Mouse (Mus musculus) adrenal gland, postnatal 25 days (tissue): ENCODE results near the gene Krt75. TPM values are rescaled to one million over a fixed set of nuclear protein-coding genes. Genes with fewer than 3 reads are reported as not detected.

Experiments used
- microRNA-seq, 2 experiments: library from miRNA; unstranded; fragments of <30 nt; microRNA quantifications; one replicate each; pipeline ENCODE4 v1.2.0; 2021
- total RNA-seq: library from RNA; stranded (reverse); gene quantifications from 2 replicates; pipeline ENCODE4 v1.2.3, GENCODE M21; 2021

Gene Krt75
- total RNA-seq, 1 experiment from 2014 or later, result not detected

Small RNA genes lying within 50 kb of the gene (microRNA-seq; reads per million reads assigned to microRNA genes)
- gene Gm44393, result 0 reads per million in 2 experiments
- 0 reads per million in 2 experiments for gene Gm44460

Other genes with a start within 250 kb of the Krt75 start
- gene Krt80, start 203.7 kb downstream of the Krt75 start, total RNA-seq, result 1.0 and 1.3 TPM in 2 replicates
- 0.67 and 0.76 TPM in 2 replicates for gene Krt7, start 162.9 kb downstream of the Krt75 start, total RNA-seq
- gene Krt87, start 135.1 kb downstream of the Krt75 start, total RNA-seq, result not detected in 2 replicates
- gene Krt88, start 126.2 kb downstream of the Krt75 start, total RNA-seq, result not detected in 2 replicates
- gene Krt81, start 110.2 kb downstream of the Krt75 start, total RNA-seq, result not detected in 2 replicates
- gene Krt86, start 100.4 kb downstream of the Krt75 start, total RNA-seq, result not detected in 2 replicates
- not detected in 2 replicates for gene Krt83, start 82.4 kb downstream of the Krt75 start, total RNA-seq
- not detected in 2 replicates for gene Gm49425, start 56.6 kb downstream of the Krt75 start, total RNA-seq
- not detected in 2 replicates for gene Krt84, start 41.1 kb downstream of the Krt75 start, total RNA-seq
- not detected in 2 replicates for gene Krt82, start 23.2 kb downstream of the Krt75 start, total RNA-seq
- gene Krt90, start 11.0 kb downstream of the Krt75 start, total RNA-seq, result not detected in 2 replicates
- not detected in 2 replicates for gene Gm5414, start 54.3 kb upstream of the Krt75 start, total RNA-seq
- not detected in 2 replicates for gene Gm5478, start 73.5 kb upstream of the Krt75 start, total RNA-seq
- not detected in 2 replicates for gene Krt6b, start 106.4 kb upstream of the Krt75 start, total RNA-seq
- not detected in 2 replicates for gene Krt6a, start 120.4 kb upstream of the Krt75 start, total RNA-seq
- not detected in 2 replicates for gene Krt5, start 139.0 kb upstream of the Krt75 start, total RNA-seq
- gene Krt71, start 169.2 kb upstream of the Krt75 start, total RNA-seq, result not detected in 2 replicates
- gene Krt72, start 212.6 kb upstream of the Krt75 start, total RNA-seq, result not detected in 2 replicates
- gene Krt73, start 228.4 kb upstream of the Krt75 start, total RNA-seq, result not detected in 2 replicates
- gene Krt2, start 244.3 kb upstream of the Krt75 start, total RNA-seq, result not detected in 2 replicates